Mouse (Mus musculus) mammary gland, adult 2 months (tissue): Measurements from ENCODE around the gene Olfr1161. TPM values are rescaled to one million over a fixed set of nuclear protein-coding genes. Genes with fewer than 3 reads are reported as not detected.

Experiments used
- polyA plus RNA-seq: library from polyadenylated mRNA; depleted of rRNA; stranded (reverse); fragments of >200 nt; gene quantifications from 2 replicates; pipeline ENCODE4 v1.2.3, GENCODE M21; 2012; ENCODE audit warnings: low replicate concordance; rRNA removed

The Olfr1161 gene
- not detected in 2 replicates for polyA plus RNA-seq

GRCm38 (mm10) chr2:88022474-88022873 lies at the start of gene Olfr1161:
TSS of gene Olfr1161 (plus strand) at chr2:88022774.

GRCm38 (mm10) chr2:87974563-87974962 lies 48.0 kb upstream of the Olfr1161 start, which contains the start of gene Olfr74:
TSS of gene Olfr74 (minus strand) at chr2:87974663.

DNA sequence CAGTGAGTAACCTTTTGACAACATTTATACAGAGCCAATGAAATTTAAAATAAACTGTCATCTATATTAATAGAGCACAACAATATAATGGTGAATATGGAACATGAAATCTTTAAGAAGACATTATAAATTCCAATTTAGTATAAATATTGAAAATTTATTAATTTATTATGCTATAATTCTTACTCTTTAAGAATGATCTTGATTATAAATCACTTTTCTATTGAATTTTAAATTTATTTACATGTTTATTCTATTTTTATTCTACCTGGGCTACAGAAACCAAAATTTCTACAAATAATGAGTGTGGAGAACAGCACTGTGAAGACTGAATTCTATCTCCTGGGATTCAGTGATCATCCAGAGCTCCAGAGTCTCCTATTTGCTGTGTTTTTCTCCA lies 32.8 kb upstream of the Olfr1161 start, which contains the start of gene Olfr1158:
Gene Olfr1158 (plus strand): TSS at position 301 of the 400 bp plus-strand sequence.

GRCm38 (mm10) chr2:88007515-88008318 lies 14.9 kb upstream of the Olfr1161 start, which contains the start of gene Olfr1160:
TSS of gene Olfr1160 (minus strand) at chr2:88008268.

GRCm38 (mm10) chr2:88037599-88037998 lies 15.0 kb downstream of the Olfr1161 start, which contains the start of gene Olfr73:
TSS of gene Olfr73 (minus strand) at chr2:88037699.

DNA sequence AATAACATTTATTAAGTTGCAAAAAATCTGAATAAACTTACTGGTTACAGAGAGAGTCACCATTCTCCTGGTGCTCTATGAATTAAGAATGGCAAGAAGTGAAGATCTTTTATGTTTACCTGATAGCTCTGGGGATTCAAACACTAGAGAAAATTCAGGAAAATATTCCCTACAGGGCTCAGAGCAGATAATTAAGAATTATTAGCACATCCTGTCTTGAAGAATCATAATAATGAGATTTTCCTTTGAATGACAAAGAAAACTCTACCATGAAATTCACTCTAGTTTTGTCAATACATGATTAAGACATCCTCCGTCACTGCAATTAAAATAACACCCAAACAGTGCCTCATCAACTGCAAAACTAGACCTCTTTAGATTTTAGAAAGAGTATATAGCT lies 28.5 kb downstream of the Olfr1161 start, which contains the start of gene Olfr1162:
Gene Olfr1162 (minus strand): TSS at position 101 of the 400 bp plus-strand sequence.

DNA sequence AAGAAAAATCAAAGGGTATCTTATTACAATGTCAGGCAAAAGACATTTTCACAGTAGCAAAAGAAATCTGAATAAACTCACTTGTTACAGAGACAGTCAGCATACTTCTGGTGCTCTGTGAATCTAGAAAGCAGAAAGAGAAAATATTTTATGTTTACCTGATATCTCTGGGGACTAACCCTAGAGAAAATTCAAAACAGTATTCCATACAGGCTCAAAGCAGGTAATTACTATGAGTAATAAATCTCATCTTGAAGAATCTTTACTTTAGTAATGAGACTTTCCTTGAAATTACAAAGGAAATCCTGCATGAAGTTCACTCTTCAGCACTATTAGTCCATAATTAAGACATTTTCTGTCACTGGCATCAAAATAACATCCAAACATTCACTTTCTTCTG lies 49.2 kb downstream of the Olfr1161 start, which contains the start of gene Olfr1163:
Gene Olfr1163 (minus strand): TSS at position 101 of the 400 bp plus-strand sequence.

Other genes with a start within 250 kb of the Olfr1161 start
- not detected in 2 replicates for gene Olfr152, start 243.3 kb upstream of the Olfr1161 start, polyA plus RNA-seq
- gene Olfr1143, start 222.2 kb upstream of the Olfr1161 start, polyA plus RNA-seq = not detected in 2 replicates
- gene Olfr1145, start 213.0 kb upstream of the Olfr1161 start, polyA plus RNA-seq = not detected in 2 replicates
- not detected in 2 replicates for gene Olfr1148, start 192.2 kb upstream of the Olfr1161 start, polyA plus RNA-seq
- gene Olfr1150-ps1, start 178.8 kb upstream of the Olfr1161 start, polyA plus RNA-seq = not detected in 2 replicates
- not detected in 2 replicates for gene Olfr1151, start 166.9 kb upstream of the Olfr1161 start, polyA plus RNA-seq
- gene Olfr1152, start 156.3 kb upstream of the Olfr1161 start, polyA plus RNA-seq = not detected in 2 replicates
- gene Olfr1153, start 127.8 kb upstream of the Olfr1161 start, polyA plus RNA-seq = not detected in 2 replicates
- gene Olfr1154, start 117.6 kb upstream of the Olfr1161 start, polyA plus RNA-seq = not detected in 2 replicates
- gene Olfr1155, start 77.6 kb upstream of the Olfr1161 start, polyA plus RNA-seq = not detected in 2 replicates
- not detected in 2 replicates for gene Olfr1156, start 69.7 kb upstream of the Olfr1161 start, polyA plus RNA-seq
- not detected in 2 replicates for gene Olfr1157, start 54.5 kb upstream of the Olfr1161 start, polyA plus RNA-seq
- not detected in 2 replicates for gene Olfr74, start 48.1 kb upstream of the Olfr1161 start, polyA plus RNA-seq
- not detected in 2 replicates for gene Olfr1158, start 32.7 kb upstream of the Olfr1161 start, polyA plus RNA-seq
- not detected in 2 replicates for gene Olfr1160, start 14.5 kb upstream of the Olfr1161 start, polyA plus RNA-seq
- not detected in 2 replicates for gene Olfr73, start 14.9 kb downstream of the Olfr1161 start, polyA plus RNA-seq
- not detected in 2 replicates for gene Olfr1162, start 28.4 kb downstream of the Olfr1161 start, polyA plus RNA-seq
- not detected in 2 replicates for gene Olfr1163, start 49.1 kb downstream of the Olfr1161 start, polyA plus RNA-seq
- gene Olfr1164, start 71.2 kb downstream of the Olfr1161 start, polyA plus RNA-seq = not detected in 2 replicates
- not detected in 2 replicates for gene Olfr1166, start 105.5 kb downstream of the Olfr1161 start, polyA plus RNA-seq
- not detected in 2 replicates for gene Olfr1167, start 132.4 kb downstream of the Olfr1161 start, polyA plus RNA-seq
- gene Olfr1168, start 159.1 kb downstream of the Olfr1161 start, polyA plus RNA-seq = not detected in 2 replicates
- gene Olfr1170, start 205.6 kb downstream of the Olfr1161 start, polyA plus RNA-seq = not detected in 2 replicates